Mouse (Mus musculus) heart, embryonic 12.5 days (tissue): ENCODE results near the gene Enox1. TPM values are rescaled to one million over a fixed set of nuclear protein-coding genes. Genes with fewer than 3 reads are reported as not detected.

Experiments
- ATAC-seq: fragments of 200-750 bp; cut with Nextera tagmentation; 2 replicates; pipeline ENCODE4 v1.8.0; 2017; ENCODE audit warnings: moderate TSS enrichment, moderate library complexity; ENCODE audit not compliant: insufficient number of reproducible peaks, low FRiP score
- H3K27ac ChIP-seq: fragments of 300-500 bp; sonication (generic); 2 replicates; pipeline ENCODE4 v1.5.1; 2016; ENCODE audit warnings: mild to moderate bottlenecking, moderate library complexity; ENCODE audit not compliant: poor library complexity, severe bottlenecking
- H3K27me3 ChIP-seq: fragments of 300-500 bp; sonication (generic); replicated peaks from 2 replicates; pipeline ENCODE4 v1.6.1; 2016; ENCODE audit warnings: mild to moderate bottlenecking, moderate library complexity
- H3K36me3 ChIP-seq: fragments of 300-500 bp; sonication (generic); 2 replicates; pipeline ENCODE4 v1.6.1; 2016; ENCODE audit warnings: mild to moderate bottlenecking, moderate library complexity
- H3K4me1 ChIP-seq: fragments of 300-500 bp; sonication (generic); replicated peaks from 2 replicates; pipeline ENCODE4 v1.6.1; 2016; ENCODE audit warnings: mild to moderate bottlenecking
- H3K4me2 ChIP-seq: fragments of 300-500 bp; sonication (generic); 2 replicates; pipeline ENCODE4 v1.6.1; 2016; ENCODE audit warnings: mild to moderate bottlenecking, moderate library complexity
- H3K4me3 ChIP-seq: fragments of 300-500 bp; sonication (generic); 2 replicates; pipeline ENCODE4 v1.5.1; 2016; ENCODE audit warnings: mild to moderate bottlenecking
- H3K9ac ChIP-seq: fragments of 300-500 bp; sonication (generic); 2 replicates; pipeline ENCODE4 v1.6.1; 2016; ENCODE audit warnings: mild to moderate bottlenecking, moderate library complexity
- H3K9me3 ChIP-seq: fragments of 300-500 bp; sonication (generic); replicated peaks from 2 replicates; pipeline ENCODE4 v1.6.1; 2016; ENCODE audit warnings: mild to moderate bottlenecking, moderate library complexity
- WGBS: fragments of 180-500 bp; shearing (Covaris S2); methylation state at CpG from one replicate; pipeline ENCODE4 v1.1.7; 2016; 5-methylcytosine and 5-hydroxymethylcytosine counted together
- polyA plus RNA-seq: library from polyadenylated mRNA; unstranded; fragments of >200 nt; fragmentation: Nextera tagmentation; extraction: Ambion mirVana; gene quantifications from 2 replicates; pipeline ENCODE4 v1.2.1, GENCODE M21; 2016

Gene Enox1
- polyA plus RNA-seq, 1 experiment from 2014 or later, result 4.5 TPM

DNA sequence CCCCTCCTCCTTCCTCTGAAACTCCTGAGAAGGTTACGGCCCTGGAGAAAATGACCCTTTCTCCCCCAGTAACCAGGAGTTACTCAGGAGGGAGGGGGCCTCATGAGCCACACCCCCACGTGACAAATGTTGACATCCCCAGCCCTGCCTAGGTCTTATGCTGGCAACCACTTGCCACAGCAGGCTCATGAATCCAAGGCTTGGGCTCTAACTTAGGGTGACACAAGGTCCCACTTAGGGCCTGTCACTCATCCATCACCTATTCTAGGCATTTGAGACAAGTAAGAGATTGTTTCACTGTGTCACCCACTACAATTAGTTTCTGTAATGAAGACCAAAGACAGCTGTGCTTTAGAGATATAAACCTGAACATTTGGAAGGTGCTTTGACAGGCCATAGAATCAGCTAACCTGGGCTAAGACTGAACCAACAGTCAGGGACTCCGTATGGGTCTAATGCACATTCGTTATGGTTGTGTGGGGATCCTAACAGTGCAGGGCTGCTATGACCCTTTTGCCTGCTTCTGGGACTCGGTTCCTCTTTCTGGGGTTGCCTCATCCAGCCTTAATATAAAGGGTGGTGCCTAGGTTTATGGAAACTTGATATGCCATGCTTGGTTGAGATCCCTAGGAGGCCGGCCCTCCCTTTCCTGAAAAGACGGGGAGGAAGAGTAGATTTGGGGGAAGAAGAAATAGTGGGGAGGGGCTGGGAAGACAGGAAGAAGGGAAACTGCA is 354.7 kb downstream of the Enox1 start:
- Histone ChIP-seq H3K27ac (no peak overlapping the region), H3K4me1 (0 out of 2 replicates have a peak, but pooled peaks cover 6% of the 10 kb centered on the region), H3K4me2 (no peak overlapping the region), H3K9ac (no peak overlapping the region), H3K4me3 (no peak overlapping the region), H3K9me3 (peaks cover 7% of the 10 kb centered on the region; the same call in 1 of the 2 replicates), H3K27me3 (no peaks in the 10 kb centered on the region), H3K36me3 (no peaks in the 10 kb centered on the region)
- 69% methylated on average over 7 of the region's 7 CpGs for WGBS
- no peak for ATAC-seq

DNA sequence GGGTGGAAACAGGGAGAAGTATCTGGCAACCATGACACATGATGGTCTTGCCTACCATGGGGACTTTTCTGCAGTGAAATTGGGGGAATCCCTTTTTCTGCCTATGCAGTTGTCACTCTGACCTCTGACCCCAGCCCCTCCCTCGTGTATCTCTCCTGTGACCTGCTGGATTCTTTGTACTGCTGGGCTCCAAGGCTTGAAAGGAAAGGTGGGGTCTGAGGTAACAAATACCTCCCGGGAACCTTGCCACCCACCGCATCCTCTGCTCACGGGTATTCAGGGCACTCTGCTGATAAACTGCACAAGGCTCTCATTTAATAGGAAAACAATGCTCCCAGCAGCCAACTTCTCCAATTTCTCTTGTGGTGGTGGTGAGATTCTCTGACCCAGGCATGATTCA is 361.5 kb downstream of the Enox1 start:
- H3K4me3 ChIP-seq, result no peak overlapping the region
- ATAC-seq, result no peak
- peaks cover 7% of the 10 kb centered on the region; the same call in 1 of the 2 replicates for H3K9me3 ChIP-seq
- no peaks in the 10 kb centered on the region for H3K36me3 ChIP-seq
- H3K4me2 ChIP-seq, result no peak overlapping the region
- H3K9ac ChIP-seq, result no peak overlapping the region
- no peaks in the 10 kb centered on the region for H3K4me1 ChIP-seq
- WGBS, result 73% methylated on average over 4 of the region's 4 CpGs
- H3K27me3 ChIP-seq, result no peaks in the 10 kb centered on the region
- no peak overlapping the region for H3K27ac ChIP-seq

DNA sequence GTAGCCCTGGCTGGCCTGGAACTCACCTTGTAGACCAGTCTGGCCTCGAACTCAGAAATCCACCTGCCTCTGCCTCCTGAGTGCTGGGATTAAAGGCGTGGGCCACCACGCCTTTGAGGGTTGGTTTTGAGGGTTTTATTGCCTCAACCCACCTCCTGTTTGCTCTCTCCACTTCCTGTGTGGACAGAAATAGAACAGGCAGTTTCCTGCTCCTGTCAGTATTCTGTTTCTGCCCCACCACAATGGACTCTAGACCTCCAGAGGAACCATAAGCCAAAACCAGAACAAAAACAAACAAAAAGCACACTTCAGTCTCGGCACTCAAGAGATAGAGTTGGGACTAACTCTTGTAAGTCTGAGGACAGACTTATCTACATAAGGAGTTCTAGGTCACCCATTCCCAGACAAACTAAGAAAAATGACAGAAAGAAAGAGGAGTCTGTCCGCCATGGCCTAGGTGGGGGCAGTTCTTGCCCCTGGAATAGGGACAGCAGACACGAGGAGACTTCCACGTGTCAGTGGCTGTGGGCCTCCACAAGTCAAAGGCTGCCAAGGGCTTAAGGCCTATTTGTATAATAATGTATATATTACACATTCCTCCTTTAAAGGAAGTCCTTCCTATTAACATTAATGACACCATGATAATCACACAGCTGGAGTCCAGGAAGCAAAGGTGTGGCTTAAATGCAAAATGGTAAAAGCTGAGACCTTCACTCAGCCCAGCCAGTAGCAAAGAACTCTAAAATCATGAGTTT is 362.6 kb downstream of the Enox1 start:
- no peak for ATAC-seq
- Histone ChIP-seq H3K27ac (no peak overlapping the region), H3K36me3 (no peaks in the 10 kb centered on the region), H3K9ac (no peak overlapping the region), H3K27me3 (no peaks in the 10 kb centered on the region), H3K4me3 (no peak overlapping the region), H3K4me1 (no peaks in the 10 kb centered on the region), H3K4me2 (no peak overlapping the region), H3K9me3 (no peaks in the 10 kb centered on the region)
- 75% methylated on average over 7 of the region's 7 CpGs for WGBS

DNA sequence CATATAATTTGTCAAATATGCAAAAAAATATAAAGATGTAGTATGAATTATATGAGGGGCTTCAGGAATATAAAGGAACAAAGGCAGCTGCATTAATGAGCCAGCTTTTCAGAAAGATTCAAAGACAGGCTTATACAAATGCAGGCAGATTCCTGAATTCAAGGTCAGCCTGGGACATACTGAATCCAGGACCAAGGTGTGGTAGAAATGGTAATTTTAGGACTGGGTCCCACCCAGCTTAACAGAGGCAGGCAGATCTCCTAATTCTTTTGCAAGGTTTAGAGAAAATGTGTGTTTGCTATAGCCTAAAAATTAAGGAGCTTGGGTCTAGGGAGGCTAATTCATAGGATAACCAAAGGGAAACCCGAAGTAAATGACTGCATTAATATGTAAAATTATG is 363.1 kb downstream of the Enox1 start:
- WGBS, result 84% methylated on average over 1 of the region's 1 CpGs
- H3K27ac ChIP-seq, result no peak overlapping the region
- H3K4me3 ChIP-seq, result no peak overlapping the region
- H3K27me3 ChIP-seq, result no peaks in the 10 kb centered on the region
- ATAC-seq, result no peak
- H3K36me3 ChIP-seq, result no peaks in the 10 kb centered on the region
- no peak overlapping the region for H3K9ac ChIP-seq
- H3K9me3 ChIP-seq, result no peaks in the 10 kb centered on the region
- no peak overlapping the region for H3K4me2 ChIP-seq
- no peaks in the 10 kb centered on the region for H3K4me1 ChIP-seq

DNA sequence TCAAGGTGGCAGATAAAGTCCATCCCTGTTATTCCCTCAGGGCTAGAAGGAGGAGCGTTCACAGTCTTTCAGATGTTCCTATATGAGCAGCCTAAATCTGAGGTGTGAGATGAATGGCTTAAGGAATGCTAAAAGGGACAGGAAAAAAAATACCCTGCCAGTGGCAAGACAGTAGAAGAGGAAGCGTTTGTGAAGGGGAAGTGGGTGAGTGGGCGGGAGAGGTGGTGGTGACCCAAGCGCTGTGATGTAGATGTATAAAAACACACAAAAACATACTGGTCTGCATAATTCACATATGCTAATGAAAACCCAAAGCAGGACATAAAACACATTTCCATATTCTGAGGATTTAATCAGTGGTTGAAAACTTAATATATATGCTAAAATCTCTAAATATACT is 367.7 kb downstream of the Enox1 start:
- no peaks in the 10 kb centered on the region for H3K9me3 ChIP-seq
- H3K27ac ChIP-seq, result no peak overlapping the region
- no peak for ATAC-seq
- 79% methylated on average over 4 of the region's 4 CpGs for WGBS
- no peaks in the 10 kb centered on the region for H3K27me3 ChIP-seq
- no peak overlapping the region for H3K4me3 ChIP-seq
- no peaks in the 10 kb centered on the region for H3K4me1 ChIP-seq
- no peak overlapping the region for H3K4me2 ChIP-seq
- no peaks in the 10 kb centered on the region for H3K36me3 ChIP-seq
- H3K9ac ChIP-seq, result no peak overlapping the region

DNA sequence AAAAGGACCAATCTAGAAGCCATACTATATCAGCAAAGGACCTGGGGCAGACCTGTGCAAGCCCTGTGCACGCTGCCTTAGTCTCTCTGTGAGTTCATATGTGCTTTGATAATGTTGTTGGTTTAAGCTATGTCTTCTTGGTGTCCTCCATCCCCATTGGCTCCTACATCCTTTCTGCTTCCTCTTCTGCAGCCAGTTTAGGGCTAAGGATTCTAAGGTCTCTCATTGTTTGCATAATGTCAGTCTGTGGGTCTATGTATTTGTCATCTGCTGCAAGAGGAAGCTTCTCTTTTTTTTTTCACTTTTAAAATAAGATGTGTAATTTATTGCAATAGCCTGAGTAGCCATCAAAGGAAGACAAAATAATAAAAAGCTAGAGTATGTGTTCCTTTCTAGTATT is 369.7 kb downstream of the Enox1 start:
- H3K4me2 ChIP-seq, result no peak overlapping the region
- no peaks in the 10 kb centered on the region for H3K4me1 ChIP-seq
- 81% methylated on average over 1 of the region's 1 CpGs for WGBS
- no peaks in the 10 kb centered on the region for H3K36me3 ChIP-seq
- no peak for ATAC-seq
- H3K27me3 ChIP-seq, result no peaks in the 10 kb centered on the region
- no peak overlapping the region for H3K4me3 ChIP-seq
- H3K9me3 ChIP-seq, result no peaks in the 10 kb centered on the region
- no peak overlapping the region for H3K27ac ChIP-seq
- no peak overlapping the region for H3K9ac ChIP-seq

DNA sequence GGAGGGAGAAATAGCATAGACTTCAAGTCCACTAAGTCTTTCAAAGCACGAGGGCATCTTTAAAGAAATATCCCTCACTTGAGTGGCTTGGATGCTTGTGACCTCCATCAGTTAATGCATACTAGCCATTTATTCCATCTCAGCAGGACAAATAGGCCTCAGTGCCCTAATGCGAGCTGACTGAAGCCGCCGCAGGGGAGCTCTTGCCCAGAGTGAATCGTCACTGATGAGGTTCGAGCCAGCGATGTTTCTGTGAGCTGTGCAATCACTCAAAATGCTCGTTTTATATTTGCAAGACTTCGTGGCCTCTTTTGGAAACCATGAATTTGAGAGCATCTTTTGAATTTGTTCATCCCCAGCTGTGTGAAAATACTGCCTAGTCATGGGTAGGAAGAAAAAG is 372.6 kb downstream of the Enox1 start:
- Histone ChIP-seq H3K4me1 (no peaks in the 10 kb centered on the region), H3K9me3 (no peaks in the 10 kb centered on the region), H3K27me3 (no peaks in the 10 kb centered on the region), H3K9ac (no peak overlapping the region), H3K27ac (no peak overlapping the region), H3K36me3 (no peaks in the 10 kb centered on the region), H3K4me2 (no peak overlapping the region), H3K4me3 (no peak overlapping the region)
- ATAC-seq, result no peak
- WGBS, result 88% methylated on average over 9 of the region's 9 CpGs

DNA sequence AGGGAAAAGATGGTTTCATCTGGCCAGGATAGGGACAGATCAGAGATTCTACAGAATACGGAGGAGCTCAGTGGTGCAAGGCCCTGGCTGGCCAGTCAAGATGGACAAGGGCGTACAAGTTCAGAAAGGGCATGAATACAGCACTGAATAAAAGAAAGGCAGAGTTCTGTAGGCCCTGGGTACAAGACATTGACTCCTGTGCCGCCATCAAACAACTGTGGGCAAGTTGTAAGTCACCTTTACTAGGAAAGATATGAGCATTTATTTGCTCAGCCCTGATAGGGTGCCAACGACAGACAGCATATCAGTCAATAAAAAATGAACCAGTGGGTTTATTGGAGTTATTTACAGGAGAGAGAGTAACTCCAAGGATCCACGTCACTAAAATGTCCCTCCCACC is 373.1 kb downstream of the Enox1 start:
- no peak for ATAC-seq
- Histone ChIP-seq H3K27me3 (no peaks in the 10 kb centered on the region), H3K27ac (no peak overlapping the region), H3K9me3 (no peaks in the 10 kb centered on the region), H3K4me3 (no peak overlapping the region), H3K9ac (no peak overlapping the region), H3K4me2 (no peak overlapping the region), H3K4me1 (no peaks in the 10 kb centered on the region), H3K36me3 (no peaks in the 10 kb centered on the region)
- 86% methylated on average over 5 of the region's 5 CpGs for WGBS

DNA sequence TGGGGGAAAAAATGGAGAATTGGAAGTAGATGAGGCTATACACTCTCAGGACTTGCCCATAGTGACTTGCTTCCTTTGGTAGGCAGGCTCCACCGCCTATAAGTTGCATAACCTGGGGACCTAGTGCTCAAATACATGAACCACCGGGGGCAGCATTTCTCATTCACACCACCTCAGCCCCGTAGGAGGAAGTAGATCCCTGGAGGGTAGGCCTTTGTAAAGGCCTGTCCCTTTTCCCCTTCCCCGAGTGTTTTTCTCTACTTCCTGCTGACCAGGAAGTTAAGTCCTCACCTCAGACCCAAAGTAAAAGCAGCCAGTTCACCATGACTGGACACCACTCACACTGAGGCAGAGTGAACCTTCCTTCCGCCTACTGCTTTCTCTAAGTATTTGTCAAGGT is 377.1 kb downstream of the Enox1 start:
- 70% methylated on average over 5 of the region's 5 CpGs for WGBS
- H3K9me3 ChIP-seq, result no peaks in the 10 kb centered on the region
- no peaks in the 10 kb centered on the region for H3K27me3 ChIP-seq
- H3K4me1 ChIP-seq, result no peaks in the 10 kb centered on the region
- no peaks in the 10 kb centered on the region for H3K36me3 ChIP-seq
- no peak for ATAC-seq
- no peak overlapping the region for H3K4me2 ChIP-seq
- H3K4me3 ChIP-seq, result no peak overlapping the region
- H3K9ac ChIP-seq, result no peak overlapping the region
- no peak overlapping the region for H3K27ac ChIP-seq

DNA sequence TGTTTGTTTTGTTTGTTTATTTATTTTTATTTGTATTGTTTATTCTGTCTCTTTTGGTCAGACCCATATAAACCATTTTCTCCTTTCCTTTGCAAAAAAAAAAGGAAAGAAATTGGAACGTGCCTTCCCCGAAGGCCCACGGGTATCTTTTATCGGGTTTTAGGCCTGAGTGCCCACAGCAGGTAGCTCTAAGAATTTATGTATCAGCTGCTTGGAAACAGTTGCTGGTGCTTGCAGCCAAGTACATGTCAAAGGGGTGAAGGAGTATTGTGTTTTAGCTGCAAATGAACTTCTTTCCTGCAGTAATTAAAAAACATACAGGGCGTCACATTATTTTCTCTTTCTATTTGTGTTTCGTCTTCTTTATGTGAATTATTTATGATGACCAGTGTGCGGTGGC is 377.6 kb downstream of the Enox1 start:
- Histone ChIP-seq H3K9me3 (no peaks in the 10 kb centered on the region), H3K27me3 (no peaks in the 10 kb centered on the region), H3K4me2 (no peak overlapping the region), H3K27ac (no peak overlapping the region), H3K4me3 (no peak overlapping the region), H3K9ac (no peak overlapping the region), H3K4me1 (no peaks in the 10 kb centered on the region), H3K36me3 (no peaks in the 10 kb centered on the region)
- WGBS, result 83% methylated on average over 7 of the region's 7 CpGs
- ATAC-seq, result no peak

DNA sequence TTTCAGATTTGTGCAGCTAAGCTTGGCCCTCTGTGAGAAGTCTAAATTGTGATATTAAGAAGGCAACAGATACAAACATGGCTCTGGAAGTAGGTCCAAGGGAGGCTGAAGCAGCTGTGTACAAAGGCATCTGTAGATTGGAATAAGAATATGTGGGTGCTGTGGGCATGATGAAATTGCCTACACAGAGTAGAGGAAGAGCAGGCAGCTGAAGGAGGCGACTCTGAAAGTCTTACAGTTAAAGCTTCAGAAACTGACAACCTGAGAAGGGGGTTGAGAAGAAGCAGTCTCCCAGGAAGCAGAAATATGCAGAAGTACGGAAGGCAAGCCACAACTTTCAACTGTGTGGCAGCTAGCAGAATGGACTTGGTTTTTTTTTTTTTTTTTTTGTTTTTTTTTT is 380.0 kb downstream of the Enox1 start:
- 77% methylated on average over 2 of the region's 2 CpGs for WGBS

More for the DNA sequence above, 380.0 kb downstream of the Enox1 start:
- no peak overlapping the region for H3K9ac ChIP-seq
- no peak overlapping the region for H3K27ac ChIP-seq
- no peak overlapping the region for H3K4me2 ChIP-seq
- H3K4me3 ChIP-seq, result no peak overlapping the region
- no peaks in the 10 kb centered on the region for H3K27me3 ChIP-seq
- no peak for ATAC-seq
- no peaks in the 10 kb centered on the region for H3K9me3 ChIP-seq
- no peaks in the 10 kb centered on the region for H3K4me1 ChIP-seq
- H3K36me3 ChIP-seq, result no peaks in the 10 kb centered on the region
